Mouse (Mus musculus) cortical plate, adult 2 months (tissue): ENCODE measurements around the gene Selenot. TPM values are rescaled to one million over a fixed set of nuclear protein-coding genes. Genes with fewer than 3 reads are reported as not detected.
"Not testable (repeated sequence)": the region's sequence is repeated elsewhere in the genome, so short reads cannot be mapped to it uniquely, and the experiment has no call there.

Experiments used
- H3K27ac ChIP-seq: fragments of 200-500 bp; 2 replicates; pipeline ENCODE4 v1.5.1; 2012; ENCODE audit warnings: low read length, control low read depth, inconsistent platforms; ENCODE audit not compliant: insufficient read depth
- H3K4me1 ChIP-seq: fragments of 200-500 bp; 2 replicates; pipeline ENCODE4 v1.6.1; 2011; ENCODE audit warnings: low read length; ENCODE audit not compliant: control insufficient read depth, insufficient read depth
- H3K4me3 ChIP-seq: fragments of 200-500 bp; 2 replicates; pipeline ENCODE4 v1.5.1; 2011; ENCODE audit warnings: mild to moderate bottlenecking, low read length, control low read depth; ENCODE audit not compliant: insufficient read depth
- CTCF ChIP-seq: fragments of 200-500 bp; IDR thresholded peaks from 2 replicates; pipeline ENCODE4 v1.5.1; 2011; ENCODE audit warnings: mild to moderate bottlenecking, control low read depth, low read length; ENCODE audit not compliant: insufficient read depth; ENCODE audit errors: extremely low read depth
- POLR2A ChIP-seq: fragments of 200-500 bp; IDR thresholded peaks from 2 replicates; pipeline ENCODE4 v1.6.1; 2011; ENCODE audit warnings: mild to moderate bottlenecking, low read length, control low read depth; ENCODE audit not compliant: insufficient read depth; ENCODE audit errors: extremely low read depth
- polyA plus RNA-seq: library from polyadenylated mRNA; depleted of rRNA; stranded (reverse); fragments of >200 nt; gene quantifications from 2 replicates; pipeline ENCODE4 v1.2.3, GENCODE M21; 2012

Gene Selenot
- polyA plus RNA-seq, 1 experiment = 97.9 TPM

GRCm38 (mm10) chr3:58582297-58582696, 5.9 kb downstream of the Selenot start:
- Histone ChIP-seq H3K4me1 (no peaks in the 10 kb centered on the region; the same call in 1 of the 2 replicates), H3K27ac (no peak overlapping the region), H3K4me3 (no peak overlapping the region)
- TF ChIP-seq POLR2A (no peak), CTCF (no peak)

DNA sequence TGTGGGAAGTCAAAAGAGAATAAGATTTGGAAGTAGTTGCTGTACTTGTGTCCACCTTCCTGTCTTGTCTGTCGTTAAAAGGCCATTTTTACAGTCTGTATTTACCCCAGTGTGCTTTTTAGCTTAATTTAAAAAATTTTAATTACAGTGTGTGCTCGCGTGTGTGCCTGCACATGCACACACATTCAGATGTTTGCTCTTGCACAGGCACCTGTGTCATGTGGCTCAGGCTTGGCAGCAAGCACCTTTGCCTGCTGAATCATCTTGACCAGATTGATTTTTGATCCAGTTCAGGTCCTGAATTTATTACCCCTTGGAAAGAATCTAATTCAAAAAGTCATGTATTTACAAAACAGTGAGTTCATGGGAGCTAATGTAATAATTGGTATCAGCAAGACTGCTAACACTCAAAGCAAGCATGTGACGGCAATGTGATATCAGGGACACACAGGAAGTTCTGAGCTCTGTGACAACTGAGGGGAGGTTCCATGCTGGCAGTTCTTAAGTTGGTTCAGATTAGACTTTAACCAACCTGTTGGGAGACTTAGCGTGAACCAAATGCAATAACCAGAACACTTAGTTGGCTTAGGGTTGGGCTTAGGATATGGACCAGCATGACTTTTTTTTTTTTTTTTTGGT, 6.5 kb downstream of the Selenot start:
- no peak overlapping the region for H3K4me3 ChIP-seq
- no peak overlapping the region for H3K27ac ChIP-seq
- TF ChIP-seq CTCF = no peak
- no peak for TF ChIP-seq POLR2A
- H3K4me1 ChIP-seq = no peaks in the 10 kb centered on the region; the same call in 1 of the 2 replicates

DNA sequence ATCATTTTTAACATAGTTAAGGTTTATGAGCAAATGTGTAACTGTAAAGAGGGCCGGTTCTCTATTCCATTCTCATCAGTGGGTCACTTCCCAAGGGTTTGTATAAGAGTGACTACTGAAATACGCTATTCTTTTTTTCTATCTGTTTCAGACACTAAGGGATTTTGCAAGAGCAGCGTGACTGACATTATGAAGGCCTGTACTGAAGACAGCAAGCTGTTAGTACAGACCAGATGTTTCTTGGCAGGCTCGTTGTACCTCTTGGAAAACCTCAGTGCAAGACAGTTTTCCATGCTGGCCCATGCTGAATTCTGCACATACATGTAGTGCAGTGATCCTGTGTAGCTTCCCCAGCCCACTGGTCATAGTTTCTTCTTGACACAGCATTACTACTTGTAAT, 14.1 kb downstream of the Selenot start:
- H3K27ac ChIP-seq, H3K4me1 ChIP-seq, H3K4me3 ChIP-seq: not testable (repeated sequence)

GRCm38 (mm10) chr3:58592666-58593065, 16.2 kb downstream of the Selenot start:
- not testable (repeated sequence) for H3K4me1 ChIP-seq, H3K27ac ChIP-seq, H3K4me3 ChIP-seq

GRCm38 (mm10) chr3:58593623-58594022, 17.2 kb downstream of the Selenot start:
- no peak overlapping the region for H3K27ac ChIP-seq
- TF ChIP-seq POLR2A (no peak), CTCF (no peak)
- no peaks in the 10 kb centered on the region for H3K4me1 ChIP-seq
- H3K4me3 ChIP-seq = no peak overlapping the region

- TF ChIP-seq CTCF (no peak), POLR2A (no peak)
- H3K4me1 ChIP-seq = no peaks in the 10 kb centered on the region
- no peak overlapping the region for H3K4me3 ChIP-seq
- H3K27ac ChIP-seq = no peak overlapping the region
Observed at GRCm38 (mm10) chr3:58608506-58608905, 32.1 kb downstream of the Selenot start.

- TF ChIP-seq POLR2A (no peak), CTCF (no peak)
Observed at GRCm38 (mm10) chr3:58609985-58610384, 33.5 kb downstream of the Selenot start.

GRCm38 (mm10) chr3:58621066-58621465, 44.6 kb downstream of the Selenot start:
- Histone ChIP-seq H3K4me1 (no peaks in the 10 kb centered on the region), H3K27ac (no peak overlapping the region), H3K4me3 (no peak overlapping the region)
- no peak for TF ChIP-seq POLR2A

More at GRCm38 (mm10) chr3:58609985-58610384, 33.5 kb downstream of the Selenot start:
- no peak overlapping the region for H3K27ac ChIP-seq
- no peaks in the 10 kb centered on the region for H3K4me1 ChIP-seq
- H3K4me3 ChIP-seq = no peak overlapping the region

- no peak for TF ChIP-seq POLR2A
- TF ChIP-seq CTCF = no peak
- no peak overlapping the region for H3K27ac ChIP-seq
- H3K4me3 ChIP-seq = no peak overlapping the region
- no peaks in the 10 kb centered on the region for H3K4me1 ChIP-seq
Observed at GRCm38 (mm10) chr3:58622665-58623394, 46.4 kb downstream of the Selenot start.

DNA sequence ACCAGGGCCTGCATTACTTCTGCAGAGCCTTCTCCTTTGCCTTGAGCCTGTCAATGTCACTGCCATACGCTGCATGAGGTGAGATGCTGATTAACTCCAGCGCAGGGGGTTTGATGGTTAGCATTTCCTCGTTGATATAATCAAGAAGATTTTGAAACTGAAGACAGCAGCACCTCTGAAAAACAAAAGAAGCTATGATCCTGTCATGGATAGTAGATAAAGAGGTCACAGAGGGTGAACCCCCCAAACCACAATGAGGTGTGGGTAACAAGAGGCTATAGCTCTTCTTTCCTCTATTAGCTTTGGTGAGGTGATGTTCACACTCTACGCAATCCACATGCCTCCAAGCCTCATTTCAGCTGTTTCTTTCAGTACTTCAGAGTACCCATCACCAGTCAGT, 48.5 kb downstream of the Selenot start:
- TF ChIP-seq CTCF (no peak), POLR2A (no peak)
- no peak overlapping the region for H3K27ac ChIP-seq
- H3K4me3 ChIP-seq = no peak overlapping the region
- H3K4me1 ChIP-seq = no peaks in the 10 kb centered on the region
